Mouse (Mus musculus) kidney, adult 2 months (tissue): ENCODE results near the gene Ucn3. TPM values are rescaled to one million over a fixed set of nuclear protein-coding genes. Genes with fewer than 3 reads are reported as not detected.

ENCODE experiments used
- DNase-seq: peaks from one replicate; pipeline ENCODE4 v3.0.0; 2021
- H3K27ac ChIP-seq: fragments of 200-500 bp; 2 replicates; pipeline ENCODE4 v1.5.1; 2012; ENCODE audit warnings: low read depth, low read length, control low read depth, inconsistent platforms; ENCODE audit not compliant: insufficient read depth
- H3K27me3 ChIP-seq: fragments of 200-500 bp; replicated peaks from 2 replicates; pipeline ENCODE4 v1.6.1; 2012; ENCODE audit warnings: mild to moderate bottlenecking, moderate library complexity, low read length, inconsistent platforms; ENCODE audit not compliant: control insufficient read depth, insufficient read depth
- H3K36me3 ChIP-seq: fragments of 200-500 bp; 2 replicates; pipeline ENCODE4 v1.6.1; 2012; ENCODE audit warnings: mild to moderate bottlenecking, moderate library complexity, low read length, inconsistent platforms; ENCODE audit not compliant: control insufficient read depth, insufficient read depth
- H3K4me1 ChIP-seq: fragments of 200-500 bp; 2 replicates; pipeline ENCODE4 v1.6.1; 2011; ENCODE audit warnings: low read length; ENCODE audit not compliant: control insufficient read depth, insufficient read depth
- H3K4me3 ChIP-seq: fragments of 200-500 bp; 2 replicates; pipeline ENCODE4 v1.5.1; 2011; ENCODE audit warnings: mild to moderate bottlenecking, low read depth, low read length, control low read depth; ENCODE audit not compliant: insufficient read depth
- CTCF ChIP-seq: fragments of 200-500 bp; conservative IDR thresholded peaks from 2 replicates; pipeline ENCODE4 v1.5.1; 2011; ENCODE audit warnings: low read depth, mild to moderate bottlenecking, control low read depth, low read length, moderate library complexity, mixed read lengths; ENCODE audit not compliant: insufficient read depth, insufficient read length
- POLR2A ChIP-seq: fragments of 200-500 bp; IDR thresholded peaks from one replicate; pipeline ENCODE4 v1.6.1; 2011; ENCODE audit warnings: low read depth, low read length, control low read depth
- WGBS: fragments of 180-500 bp; shearing (Covaris S2); methylation state at CpG from one replicate; pipeline ENCODE4 v1.1.7; 2018; 5-methylcytosine and 5-hydroxymethylcytosine counted together
- polyA plus RNA-seq: library from polyadenylated mRNA; depleted of rRNA; stranded (reverse); fragments of >200 nt; gene quantifications from 2 replicates; pipeline ENCODE4 v1.2.3, GENCODE M21; 2012

Ucn3 gene
- polyA plus RNA-seq, 1 experiment, result not detected

DNA sequence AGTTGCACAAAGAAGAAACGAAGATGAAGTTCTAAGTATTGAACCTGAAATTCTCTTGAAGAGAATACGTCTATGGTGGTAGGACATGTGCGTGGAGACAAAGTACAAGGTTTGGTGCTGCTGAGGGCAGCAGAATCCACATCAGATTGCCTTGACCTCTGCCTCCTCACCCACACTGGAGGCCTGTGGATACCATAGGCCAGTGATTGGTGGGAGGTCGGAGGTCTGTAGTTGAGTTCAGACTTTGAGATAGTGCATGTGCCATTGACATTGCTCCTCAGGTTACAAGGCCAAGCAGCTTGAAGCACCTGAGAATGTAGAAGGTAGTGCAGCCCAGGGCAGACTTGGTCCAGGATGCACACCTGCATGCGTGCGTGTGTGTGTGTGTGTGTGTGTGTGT is 19.1 kb downstream of the Ucn3 start:
- no peak for DNase-seq
- H3K4me1 ChIP-seq, result no peaks in the 10 kb centered on the region
- H3K36me3 ChIP-seq, result no peaks in the 10 kb centered on the region
- no peak overlapping the region for H3K27ac ChIP-seq
- no peak overlapping the region for H3K4me3 ChIP-seq
- WGBS, result 80% methylated on average over 6 of the region's 6 CpGs
- TF ChIP-seq CTCF, result no peak
- no peak for TF ChIP-seq POLR2A
- H3K27me3 ChIP-seq, result no peaks in the 10 kb centered on the region

DNA sequence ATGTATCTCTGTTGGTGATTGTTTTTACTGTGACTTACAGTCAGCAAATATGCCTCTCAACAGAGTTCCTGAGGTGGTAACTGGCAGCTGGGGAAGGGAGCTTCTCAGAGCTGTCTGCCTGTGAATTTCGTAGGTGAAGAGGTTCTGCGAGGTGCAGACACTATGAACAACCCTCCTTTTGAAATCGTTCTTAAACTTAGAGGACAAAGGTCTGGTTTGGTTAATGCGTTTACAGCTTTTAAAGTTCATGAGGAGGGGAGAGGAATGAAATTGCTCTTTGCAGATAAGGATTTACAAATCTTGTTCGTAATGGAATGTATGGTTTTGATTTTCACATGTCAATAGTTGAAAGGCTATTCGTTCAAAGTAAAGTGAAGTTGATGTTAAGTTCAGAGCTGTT is 19.5 kb downstream of the Ucn3 start:
- no peak overlapping the region for H3K27ac ChIP-seq
- WGBS, result 70% methylated on average over 6 of the region's 6 CpGs

DNA sequence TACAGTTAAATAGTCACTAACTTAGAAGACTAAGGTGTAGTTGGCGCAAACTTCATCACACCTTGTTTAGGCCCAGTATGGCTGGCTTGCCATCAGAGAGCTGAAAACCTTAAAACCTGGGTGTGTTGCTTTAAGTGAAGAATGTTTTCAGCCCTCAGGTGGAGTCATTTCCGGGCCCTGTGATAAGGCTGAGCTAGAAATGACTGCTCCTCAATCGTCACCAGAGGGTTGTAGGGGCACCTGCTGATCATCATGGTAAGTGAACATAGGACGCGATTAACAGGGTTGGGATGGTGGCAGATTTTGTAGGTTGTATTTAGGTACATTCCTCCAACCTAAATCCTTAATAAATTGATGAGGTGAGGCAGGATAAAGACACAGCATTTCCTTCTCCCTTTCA is 20.7 kb downstream of the Ucn3 start:
- Histone ChIP-seq H3K27ac (no peak overlapping the region), H3K4me3 (no peak overlapping the region), H3K27me3 (no peaks in the 10 kb centered on the region), H3K4me1 (no peaks in the 10 kb centered on the region), H3K36me3 (no peaks in the 10 kb centered on the region)
- TF ChIP-seq CTCF (no peak), POLR2A (no peak)
- 84% methylated on average over 5 of the region's 5 CpGs for WGBS
- DNase-seq, result no peak

More for the DNA sequence above, 19.5 kb downstream of the Ucn3 start:
- no peaks in the 10 kb centered on the region for H3K36me3 ChIP-seq
- no peaks in the 10 kb centered on the region for H3K27me3 ChIP-seq
- H3K4me1 ChIP-seq, result no peaks in the 10 kb centered on the region
- TF ChIP-seq POLR2A, result no peak
- no peak for TF ChIP-seq CTCF
- no peak for DNase-seq
- H3K4me3 ChIP-seq, result no peak overlapping the region

DNA sequence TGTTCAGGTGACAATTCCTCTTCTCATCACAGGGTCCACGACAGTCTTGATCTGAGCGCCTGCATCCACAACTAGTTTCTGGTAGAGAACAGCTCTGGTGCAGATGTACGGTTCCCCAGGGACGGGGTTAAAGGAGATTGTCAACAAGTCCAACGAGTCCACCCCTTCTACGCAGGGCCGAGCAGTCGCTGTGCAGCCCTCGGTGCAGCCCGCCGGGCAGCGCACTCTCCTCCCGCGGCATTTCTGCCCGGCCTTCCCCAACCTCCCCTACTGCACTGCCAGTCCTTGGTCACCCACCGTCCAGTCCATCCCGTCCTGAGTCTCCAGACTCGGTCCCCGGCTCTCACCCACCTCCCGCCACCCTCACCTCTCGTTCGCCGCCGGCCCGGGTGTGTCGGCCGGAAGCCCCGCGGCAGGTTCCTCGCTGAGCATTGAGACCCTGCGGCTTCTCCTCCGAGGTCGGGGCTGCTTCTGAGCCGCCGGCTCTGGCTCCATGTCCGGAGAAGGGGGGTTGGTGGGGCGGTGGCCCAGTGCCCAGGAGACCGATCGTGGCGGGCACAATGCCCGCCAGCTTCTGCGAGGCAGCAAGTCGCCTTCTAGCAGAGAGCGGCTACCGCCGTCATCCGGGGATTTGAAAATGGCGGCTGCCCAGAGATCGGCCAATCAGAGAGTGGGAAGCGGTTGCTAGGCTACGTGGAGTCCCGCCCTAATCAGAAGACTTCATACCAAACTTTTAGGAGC is 27.4 kb downstream of the Ucn3 start, which contains the start of the genes Net1 and Tubal3:
Gene Net1, minus strand, starts transcription at position 650 of the 741 bp plus-strand sequence.
Gene Tubal3, plus strand, starts transcription at position 704 of the 741 bp plus-strand sequence.
- DNase-seq, result peak; percentile 92
- H3K27me3 ChIP-seq, result no peaks in the 10 kb centered on the region
- under 1% methylated on average over 52 of the region's 52 CpGs for WGBS
- no peaks in the 10 kb centered on the region for H3K4me1 ChIP-seq
- peak within 1 kb of the TSS; percentile 77 for H3K4me3 ChIP-seq
- no peaks in the 10 kb centered on the region for H3K36me3 ChIP-seq
- no peak within 1 kb of the TSS for H3K27ac ChIP-seq
- TF ChIP-seq POLR2A, result no peak
- no peak for TF ChIP-seq CTCF

DNA sequence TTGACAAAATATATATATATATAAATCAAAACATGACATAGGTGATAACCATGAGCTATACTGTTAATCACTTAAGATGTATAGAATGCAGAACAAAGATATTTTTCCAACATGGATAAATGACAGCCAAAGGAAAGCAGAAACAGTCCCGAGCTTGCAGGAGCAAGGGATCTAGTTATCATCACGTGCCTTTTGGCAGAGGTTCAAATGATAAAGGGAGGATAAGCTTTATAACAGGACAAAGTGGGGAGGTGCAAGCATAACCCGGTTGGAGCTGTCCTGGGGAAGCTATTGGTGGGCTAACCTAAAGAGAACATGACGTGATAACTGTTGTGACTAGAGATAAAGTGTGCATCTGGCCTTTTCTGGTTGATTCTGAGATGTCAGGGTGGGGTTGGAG is 31.6 kb downstream of the Ucn3 start:
- WGBS, result 74% methylated on average over 4 of the region's 4 CpGs
- Histone ChIP-seq H3K27ac (no peak overlapping the region), H3K36me3 (no peaks in the 10 kb centered on the region), H3K4me3 (no peak overlapping the region), H3K27me3 (no peaks in the 10 kb centered on the region), H3K4me1 (no peaks in the 10 kb centered on the region)
- TF ChIP-seq CTCF (no peak), POLR2A (no peak)
- DNase-seq, result no peak

- Histone ChIP-seq H3K4me3 (no peak overlapping the region), H3K4me1 (no peaks in the 10 kb centered on the region), H3K27ac (no peak overlapping the region), H3K36me3 (no peaks in the 10 kb centered on the region), H3K27me3 (no peaks in the 10 kb centered on the region)
- no peak for TF ChIP-seq CTCF
- no peak for TF ChIP-seq POLR2A
- WGBS, result 85% methylated on average over 5 of the region's 5 CpGs
- DNase-seq, result no peak
Measured at GRCm38 (mm10) chr13:3910356-3910755, 34.8 kb downstream of the Ucn3 start.

DNA sequence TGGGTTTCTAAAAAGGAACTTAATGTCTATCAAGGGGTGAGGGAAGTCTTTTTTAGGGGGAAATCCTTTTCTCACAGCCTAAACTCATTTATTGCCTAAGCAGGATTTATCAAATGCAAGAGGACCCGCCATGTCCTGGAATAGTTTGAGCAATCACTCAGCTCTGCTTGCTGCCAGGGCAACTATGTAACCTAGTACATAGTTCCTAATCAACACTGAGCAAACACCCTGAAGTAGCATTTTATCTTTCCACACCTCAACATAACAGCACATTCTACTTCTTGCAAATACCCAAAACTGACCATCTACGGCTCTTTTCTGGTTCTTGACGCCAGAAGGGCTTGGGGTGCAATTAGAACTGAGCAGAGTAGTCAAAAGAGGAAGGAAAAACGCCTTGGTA is 36.9 kb downstream of the Ucn3 start:
- Histone ChIP-seq H3K27ac (no peak overlapping the region), H3K27me3 (no peaks in the 10 kb centered on the region), H3K36me3 (no peaks in the 10 kb centered on the region), H3K4me3 (no peak overlapping the region), H3K4me1 (no peaks in the 10 kb centered on the region)
- no peak for TF ChIP-seq CTCF
- WGBS, result 94% methylated on average over 4 of the region's 4 CpGs
- no peak for DNase-seq
